Mouse (Mus musculus) cerebellum, adult 8-10 months (tissue): ENCODE results near the gene Lars2.

ENCODE experiments used
- DNase-seq: peaks from one replicate; pipeline ENCODE4 v3.0.0; 2022

Lars2 gene

DNA sequence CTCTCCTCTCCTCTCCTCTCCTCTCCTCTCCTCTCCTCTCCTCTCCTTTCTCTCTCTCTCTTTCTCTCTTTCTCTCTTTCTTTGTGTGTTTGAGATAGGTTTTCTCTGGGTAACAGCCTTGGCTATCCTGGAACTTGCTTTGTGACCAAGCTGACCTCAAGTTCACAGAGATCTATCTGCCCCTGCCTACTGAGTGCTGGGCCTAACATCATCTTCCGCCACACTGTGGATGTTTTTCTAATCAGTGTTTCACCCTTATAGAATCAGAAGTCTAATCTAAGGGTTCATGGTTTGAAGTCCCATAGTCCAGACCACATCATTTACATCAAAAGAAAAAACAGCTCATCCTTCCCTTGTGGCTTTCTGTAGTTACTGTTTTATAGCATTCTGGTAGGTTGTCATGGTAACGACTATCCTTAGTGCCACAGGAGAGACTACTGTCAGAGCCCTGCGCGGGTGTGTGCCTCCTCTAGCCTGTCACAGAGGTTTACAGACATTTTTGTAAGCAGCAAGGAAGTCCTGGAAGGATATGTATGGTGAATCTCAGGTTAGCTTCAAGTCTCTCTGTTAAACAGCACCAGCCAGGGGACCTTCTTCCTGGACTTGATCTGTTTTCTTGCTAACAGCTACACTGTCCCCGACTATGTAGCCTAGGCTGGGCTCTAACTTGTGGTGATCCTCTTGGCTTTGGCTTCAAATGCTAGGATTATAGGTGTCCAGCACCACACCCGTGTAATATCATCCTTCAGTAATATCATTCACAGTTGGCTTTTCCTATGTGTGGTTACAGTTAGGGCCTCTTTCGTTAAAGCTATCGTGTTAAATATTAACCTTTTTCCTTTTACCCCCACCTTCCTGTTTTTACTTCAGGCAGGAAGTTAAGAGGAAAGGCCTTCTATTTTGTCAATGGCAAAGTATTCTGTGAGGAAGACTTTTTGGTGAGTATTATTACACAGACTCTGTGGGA is 143.2 kb downstream of the Lars2 start:
- DNase-seq = no peak

DNA sequence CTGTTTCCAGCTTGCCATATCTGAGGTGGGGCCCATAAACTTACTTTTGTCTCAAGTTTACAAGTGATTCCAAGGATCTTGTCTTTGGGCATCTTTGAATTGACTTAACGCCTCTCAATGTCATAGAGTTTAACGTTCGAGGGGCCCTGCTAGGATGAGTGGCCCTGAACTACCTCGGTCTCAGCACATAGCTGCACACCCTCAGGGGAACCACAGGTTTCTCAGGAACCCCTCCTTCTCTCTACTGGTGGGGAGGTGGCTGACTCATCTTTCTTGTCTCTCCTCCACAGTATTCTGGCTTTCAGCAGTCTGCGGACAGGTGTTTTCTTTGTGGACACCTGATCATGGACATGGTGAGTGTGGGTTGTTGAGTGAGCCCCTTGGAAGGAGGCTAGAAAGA is 144.2 kb downstream of the Lars2 start:
- DNase-seq = no peak
